Mouse (Mus musculus) cerebral cortex, adult 2 months (tissue): ENCODE results near the gene Vegfc.

Experiments
- WGBS: fragments of 180-500 bp; shearing (Covaris S2); methylation state at CpG from one replicate; pipeline ENCODE4 v1.1.7; 2018; 5-methylcytosine and 5-hydroxymethylcytosine counted together

The Vegfc gene

GRCm38 (mm10) chr8:54216250-54216649 lies 138.8 kb downstream of the Vegfc start:
- WGBS = 83% methylated on average over 2 of the region's 2 CpGs

GRCm38 (mm10) chr8:54228801-54229204 lies 151.4 kb downstream of the Vegfc start:
- WGBS = 42% methylated on average over 1 of the region's 1 CpGs

- 84% methylated on average over 1 of the region's 1 CpGs for WGBS
Measured at GRCm38 (mm10) chr8:54230638-54231037, 153.2 kb downstream of the Vegfc start.

- WGBS = 64% methylated on average over 6 of the region's 6 CpGs
Measured at GRCm38 (mm10) chr8:54233316-54233715, 155.9 kb downstream of the Vegfc start.
